Mouse (Mus musculus) monocyte, adult 5-6 weeks (primary cell): ENCODE results near the gene Jup. TPM values are rescaled to one million over a fixed set of nuclear protein-coding genes. Genes with fewer than 3 reads are reported as not detected.

ENCODE experiments used
- ATAC-seq: fragments of 153-309, 156-312 bp; replicated peaks from 2 replicates; pipeline ENCODE4 v1.8.0; 2017; ENCODE audit warnings: mild to moderate bottlenecking; ENCODE audit not compliant: low TSS enrichment, insufficient number of reproducible peaks, severe bottlenecking, poor library complexity, low FRiP score
- total RNA-seq: library from RNA; stranded (forward); fragments of 200-1000, 200-491, 200-594 nt; gene quantifications from 3 replicates; pipeline ENCODE4 v1.2.3, GENCODE M21; 2017

Jup gene
- total RNA-seq, 1 experiment from 2014 or later = 28.8 TPM

- no peak for ATAC-seq
These were observed 12.1 kb upstream of the Jup start for GRCm38 (mm10) chr11:100409686-100410085.

DNA sequence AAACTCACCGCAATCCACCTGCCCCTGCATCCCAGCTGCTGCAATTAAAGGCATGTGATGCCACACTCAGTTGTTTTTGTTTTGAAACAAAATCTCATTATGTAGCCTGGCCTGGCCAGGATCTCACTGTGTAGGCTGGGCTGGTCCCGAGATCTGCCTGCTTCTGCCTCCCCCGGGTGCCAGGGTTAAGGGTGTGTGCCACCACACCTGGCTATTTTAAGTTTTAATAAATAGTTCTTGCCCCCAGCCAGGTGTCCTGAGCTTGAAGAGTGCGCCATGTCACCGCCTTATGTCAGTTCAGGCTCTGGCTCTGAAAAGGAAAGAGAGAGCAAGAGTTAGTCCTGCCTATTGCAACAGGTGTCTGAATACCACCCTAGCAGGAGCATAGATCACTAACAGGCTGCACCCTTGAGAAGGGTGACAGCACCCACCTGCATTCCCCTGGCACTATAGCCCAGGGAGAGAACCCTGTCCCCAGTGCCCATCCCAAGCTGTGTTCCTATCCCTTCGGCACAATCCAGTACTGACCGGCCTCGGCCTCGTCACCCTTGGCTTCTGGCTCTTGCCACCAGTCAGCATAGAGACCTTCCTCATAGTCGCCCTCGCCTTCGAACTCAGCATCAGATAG is 11.4 kb upstream of the Jup start:
- ATAC-seq = no peak

DNA sequence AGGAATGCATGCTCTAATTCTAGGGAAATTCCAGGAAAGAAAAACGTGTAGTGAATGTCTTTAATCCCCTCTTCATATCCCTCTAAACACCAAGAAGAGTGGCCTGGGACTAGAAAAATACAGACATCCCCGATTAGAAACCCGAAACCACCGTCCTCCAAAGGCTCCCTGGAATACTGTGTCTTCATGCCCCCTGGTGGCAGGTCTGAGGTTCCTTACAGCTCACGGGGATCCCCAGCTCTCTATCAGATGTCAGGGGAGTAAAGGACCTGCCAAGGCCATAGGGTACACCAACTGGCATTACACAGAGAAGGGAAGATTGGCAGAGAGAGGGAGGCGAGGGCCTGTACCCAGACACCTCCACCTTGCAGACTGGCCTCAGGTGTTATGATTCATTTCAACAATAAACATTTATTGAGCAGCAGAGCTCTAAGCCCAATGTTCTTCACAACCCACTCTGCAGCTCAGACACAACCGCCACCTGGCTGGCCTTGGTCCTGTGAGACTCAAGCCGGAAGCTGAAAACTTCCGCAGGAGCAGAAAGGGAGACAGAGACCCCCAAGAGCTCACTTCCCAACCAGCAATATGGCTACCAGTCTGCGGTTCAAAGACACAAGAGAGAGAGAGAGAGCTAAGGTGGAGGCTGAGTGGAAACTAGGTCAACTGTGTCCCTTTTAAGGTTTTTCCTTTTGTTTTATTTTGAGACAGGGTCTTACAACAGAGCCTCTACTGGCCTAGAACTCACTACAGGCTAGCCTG is 10.7 kb upstream of the Jup start:
- peak; percentile 64; the same call in 1 of the 2 replicates for ATAC-seq

- no peak for ATAC-seq
These were observed 9.6 kb upstream of the Jup start for GRCm38 (mm10) chr11:100406995-100407705.

GRCm38 (mm10) chr11:100406273-100406672 is 8.7 kb upstream of the Jup start:
- ATAC-seq = no peak

GRCm38 (mm10) chr11:100404456-100405074 is 7.0 kb upstream of the Jup start:
- no peak for ATAC-seq

- ATAC-seq = no peak
These were observed 6.0 kb upstream of the Jup start for GRCm38 (mm10) chr11:100403445-100404134.

GRCm38 (mm10) chr11:100402682-100403081 is 5.1 kb upstream of the Jup start:
- ATAC-seq = no peak

GRCm38 (mm10) chr11:100402240-100402639 is 4.7 kb upstream of the Jup start:
- no peak for ATAC-seq

DNA sequence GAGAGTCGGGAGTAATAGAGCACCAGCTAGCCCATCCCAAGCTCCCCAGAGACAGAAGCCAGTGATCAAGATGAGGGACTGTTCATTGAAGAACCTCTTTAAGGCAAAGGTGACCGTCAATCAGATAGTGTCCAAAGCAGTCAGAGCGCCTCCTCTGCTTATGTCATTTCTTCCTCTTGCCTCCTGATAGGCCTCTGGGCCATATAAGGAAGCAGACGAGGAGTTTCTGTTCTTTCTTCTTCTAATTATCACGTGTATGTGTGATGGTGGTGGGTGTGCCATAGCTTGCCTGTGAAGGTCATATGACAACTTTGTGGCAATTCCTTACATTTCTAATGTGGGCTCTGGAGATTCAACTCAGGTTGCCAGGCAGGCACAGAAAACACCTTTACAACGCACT is 3.3 kb upstream of the Jup start:
- peak; percentile 72 for ATAC-seq

GRCm38 (mm10) chr11:100399727-100400538 is 2.4 kb upstream of the Jup start:
- ATAC-seq = no peak

DNA sequence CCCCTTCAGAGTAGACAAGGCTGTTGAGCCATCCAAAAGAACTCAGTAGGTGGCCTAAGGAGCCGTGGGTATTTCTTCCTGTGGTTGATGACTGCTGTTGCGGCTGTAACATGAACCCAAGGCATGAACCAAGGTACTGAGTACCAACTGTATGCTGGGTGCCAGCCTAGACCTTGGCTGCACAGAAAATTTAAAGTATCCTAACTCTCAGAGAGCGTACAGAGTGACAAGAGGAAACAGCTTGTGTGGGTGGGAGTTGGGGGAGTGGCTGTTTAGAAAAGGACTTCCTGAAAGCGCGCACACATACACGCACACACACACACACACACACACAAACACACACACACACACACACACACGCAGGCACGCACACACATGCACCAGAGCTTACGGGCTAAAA is 1.8 kb upstream of the Jup start:
- ATAC-seq = no peak

DNA sequence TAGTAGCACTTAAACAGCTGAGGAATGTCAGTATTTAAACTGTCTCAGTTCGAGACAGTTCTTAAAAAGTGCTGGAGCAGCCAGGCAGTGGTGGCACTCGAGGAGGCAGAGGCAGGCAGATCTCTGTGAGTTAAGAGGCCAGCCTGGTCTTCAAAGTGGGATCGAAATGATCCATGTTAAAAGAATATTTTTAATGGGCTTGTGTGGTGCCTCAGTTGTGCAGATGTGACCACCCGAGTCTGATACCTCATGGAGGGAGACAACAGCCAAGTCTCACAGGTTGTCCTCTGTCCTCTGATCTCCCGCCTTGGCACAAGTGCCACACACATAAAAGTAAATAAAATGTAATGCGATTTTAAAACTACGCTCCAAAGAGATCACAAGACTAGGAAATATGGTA is 954 bp upstream of the Jup start:
- ATAC-seq = no peak

GRCm38 (mm10) chr11:100396886-100397599 is 520 bp downstream of the Jup start:
- ATAC-seq = no peak

DNA sequence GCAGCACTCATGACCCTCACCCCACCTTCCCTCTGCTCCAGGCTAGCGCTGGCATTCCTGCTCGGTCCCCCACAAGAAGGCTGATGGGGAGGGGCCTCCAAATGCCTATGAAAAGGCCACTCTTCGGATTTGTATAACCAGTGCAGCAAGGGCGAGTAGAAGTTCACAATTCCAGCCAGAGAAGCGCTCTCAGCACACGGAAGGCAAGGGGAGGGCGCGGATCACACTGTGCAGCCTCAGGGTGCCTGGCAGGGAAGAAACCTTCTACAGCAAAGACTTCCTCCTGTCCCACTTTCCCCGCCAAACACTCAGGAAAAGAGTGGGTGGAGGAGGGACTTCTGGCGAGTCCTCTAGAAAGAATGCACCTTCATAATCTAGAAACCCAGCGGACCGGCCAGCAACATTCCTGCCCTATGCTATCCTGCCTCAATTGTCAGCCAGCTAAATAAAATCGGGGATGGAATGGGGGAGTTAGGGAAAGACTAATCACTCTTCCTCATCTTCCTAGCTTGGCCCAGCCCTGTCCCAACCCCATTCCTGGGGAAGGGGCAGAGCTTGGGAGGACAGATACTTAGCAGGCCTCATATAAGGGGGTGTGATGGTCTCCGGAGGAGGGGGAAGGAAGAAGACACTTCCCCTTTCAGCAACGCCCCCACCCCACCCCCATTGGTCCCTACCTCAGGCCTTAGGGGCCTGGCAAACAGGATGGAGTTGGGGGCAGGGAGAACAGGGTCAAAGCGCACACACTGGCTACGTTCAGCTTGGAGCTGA is 1.5 kb downstream of the Jup start:
- ATAC-seq = no peak

GRCm38 (mm10) chr11:100395200-100395599 is 2.4 kb downstream of the Jup start:
- no peak for ATAC-seq
